Mouse (Mus musculus) spleen, adult 10 weeks (tissue): ENCODE results near the gene Bbox1. TPM values are rescaled to one million over a fixed set of nuclear protein-coding genes. Genes with fewer than 3 reads are reported as not detected.

ENCODE experiments used
- polyA plus RNA-seq: library from polyadenylated mRNA; stranded (reverse); fragments of 350-450 nt; fragmentation: Illumina TruSeq; extraction: RNeasy Lipid Tissue Mini Kit (QIAGEN cat#74804); gene quantifications from one replicate; pipeline ENCODE4 v1.2.3, GENCODE M21; 2015; ENCODE audit warnings: low replicate concordance; ENCODE audit not compliant: insufficient read depth

Gene Bbox1
- 0.06 TPM for polyA plus RNA-seq

DNA sequence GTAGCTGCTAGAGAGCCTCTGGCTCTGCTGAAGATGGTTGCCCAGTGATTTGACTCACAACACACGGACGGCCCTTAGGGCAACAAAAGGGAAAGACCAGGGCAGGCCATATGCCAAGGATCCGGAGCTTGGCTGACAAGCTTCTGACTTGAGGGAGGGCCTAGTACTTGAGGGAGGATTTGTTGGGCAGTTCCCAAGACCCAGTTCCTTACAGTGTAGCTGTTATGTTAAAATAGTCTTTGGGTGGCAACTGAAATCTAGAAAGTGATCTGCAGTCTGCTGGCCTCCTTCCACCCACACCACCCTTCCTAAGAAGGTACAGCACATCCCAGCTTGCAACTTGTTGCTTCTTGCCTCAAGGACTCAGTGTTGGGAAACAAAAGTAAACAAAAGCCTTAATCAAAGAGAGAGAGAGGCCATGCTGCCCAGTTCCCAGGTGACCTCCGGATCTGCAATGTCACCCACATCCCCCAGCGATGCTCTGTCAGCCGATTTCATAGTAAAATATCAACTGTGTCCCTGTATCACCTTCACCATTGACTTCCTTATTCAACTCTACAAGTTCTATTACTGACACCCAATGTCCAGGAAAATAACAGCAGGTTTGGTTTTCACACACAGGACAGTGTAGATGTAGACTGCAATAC is at the start of gene Bbox1:
Gene Bbox1 (minus strand): TSS at position 52 of the 647 bp plus-strand sequence.

DNA sequence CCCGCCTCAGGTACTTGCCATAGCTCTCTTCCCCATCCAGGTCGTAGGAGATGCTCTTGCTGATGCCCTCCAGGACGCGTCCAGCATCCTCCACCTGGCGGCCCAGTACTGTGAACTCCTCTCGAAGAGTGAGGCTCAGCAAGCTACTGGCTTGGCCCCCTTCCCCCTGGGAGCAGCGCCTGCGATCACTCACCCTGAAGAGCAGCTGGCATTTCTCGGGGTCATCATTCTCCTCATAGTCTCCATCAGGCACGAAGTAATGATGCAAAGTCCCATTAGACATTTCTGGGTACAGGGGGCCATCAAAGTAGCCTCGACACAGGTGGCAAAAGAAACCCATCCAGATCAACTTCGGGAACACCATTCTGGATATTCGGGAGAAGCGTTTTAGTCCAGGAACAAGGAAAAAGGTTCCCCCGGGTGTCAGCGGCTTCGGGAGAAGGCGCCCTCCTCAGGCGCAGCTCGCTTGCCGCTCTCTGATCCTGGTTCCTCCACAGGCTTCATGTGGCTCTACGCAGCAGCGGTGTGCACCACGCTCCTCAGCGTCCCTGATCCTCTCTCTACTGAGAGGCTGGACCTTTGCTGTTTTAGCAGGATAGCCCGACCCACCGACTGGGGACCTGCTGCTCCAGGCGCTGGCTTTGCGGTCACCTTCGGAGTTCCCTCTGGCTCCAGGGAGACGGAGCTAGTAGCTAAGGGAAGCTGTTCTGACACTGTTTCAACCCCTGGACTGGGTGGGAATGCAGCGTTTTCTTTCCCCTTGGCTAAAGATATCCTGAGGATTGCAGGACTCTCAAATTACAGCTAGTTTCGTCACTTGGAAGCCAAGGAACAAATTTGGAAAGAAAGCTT is 48.3 kb upstream of the Bbox1 start, which contains the start of gene Fibin:
Gene Fibin (minus strand): TSS at position 752 of the 852 bp plus-strand sequence.

Other genes starting within 250 kb of the Bbox1 start
- 0.79 TPM for gene Fibin, start 48.6 kb upstream of the Bbox1 start, polyA plus RNA-seq